Mouse (Mus musculus): ENCODE results near the gene Pdzd7.
A peak's percentile ranks its signal among the peaks of the same experiment; 100 is the strongest.

Gene Pdzd7

DNA sequence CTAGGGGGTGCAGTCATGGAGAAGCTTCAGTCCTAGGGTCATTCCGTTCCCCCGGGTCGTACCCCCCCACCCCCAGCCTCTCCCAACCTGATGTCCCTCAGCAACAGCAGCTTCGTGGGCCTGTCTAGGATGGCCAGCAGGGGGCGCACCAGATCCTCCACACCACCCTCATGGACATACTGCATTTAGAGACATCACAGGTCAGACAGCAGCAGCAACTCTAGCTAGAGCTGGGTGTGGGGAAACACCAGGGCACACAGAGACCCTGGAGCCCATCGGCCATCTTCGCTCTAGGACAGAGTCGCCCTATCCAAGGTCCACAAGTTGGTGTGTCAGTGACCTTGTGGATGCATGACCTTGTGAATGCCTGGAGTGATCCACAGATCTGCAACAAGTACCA, 15.4 kb downstream of the Pdzd7 start:
- DNase-seq = peak; percentile 84

DNA sequence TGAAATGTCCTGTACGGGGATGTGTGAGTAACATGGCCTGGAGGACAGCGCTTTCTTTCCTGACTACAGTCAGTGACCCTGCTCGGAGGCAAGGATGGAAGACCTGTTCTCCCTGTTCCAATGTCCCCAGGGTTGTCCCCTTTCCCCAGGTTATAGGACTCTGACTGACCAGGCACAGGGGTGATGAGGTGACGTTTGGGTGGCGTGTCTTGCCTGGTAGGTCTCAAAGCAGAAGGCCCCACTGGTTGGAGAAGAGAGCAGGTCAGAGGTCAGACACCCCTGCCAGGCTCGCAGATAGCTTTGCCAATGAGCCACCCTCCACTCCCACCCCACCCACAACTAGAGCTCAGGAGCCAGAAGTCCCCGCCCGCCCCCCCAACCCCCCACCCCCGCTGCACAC, 15.9 kb downstream of the Pdzd7 start:
- DNase-seq = no peak

DNA sequence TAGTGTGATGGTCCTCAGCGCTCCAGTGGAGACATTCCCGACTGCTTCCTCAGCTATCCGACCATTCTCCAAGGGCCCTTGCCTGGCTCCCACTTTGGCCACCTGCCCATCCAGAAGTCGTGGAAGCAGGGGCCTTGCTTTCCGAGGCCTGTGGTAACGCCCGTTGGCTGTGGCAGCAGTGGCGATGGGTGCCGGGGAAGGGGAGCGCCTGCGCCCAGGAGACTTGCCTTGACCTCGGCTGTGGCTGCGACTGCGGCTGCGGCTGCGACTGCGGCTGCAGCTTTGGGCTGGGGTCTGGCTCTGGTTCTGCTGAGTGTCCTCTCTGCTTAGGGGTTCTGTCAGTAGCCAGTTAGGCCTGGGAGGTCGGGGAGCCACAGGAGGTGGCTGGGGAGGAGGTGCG, 16.8 kb downstream of the Pdzd7 start:
- no peak for DNase-seq

DNA sequence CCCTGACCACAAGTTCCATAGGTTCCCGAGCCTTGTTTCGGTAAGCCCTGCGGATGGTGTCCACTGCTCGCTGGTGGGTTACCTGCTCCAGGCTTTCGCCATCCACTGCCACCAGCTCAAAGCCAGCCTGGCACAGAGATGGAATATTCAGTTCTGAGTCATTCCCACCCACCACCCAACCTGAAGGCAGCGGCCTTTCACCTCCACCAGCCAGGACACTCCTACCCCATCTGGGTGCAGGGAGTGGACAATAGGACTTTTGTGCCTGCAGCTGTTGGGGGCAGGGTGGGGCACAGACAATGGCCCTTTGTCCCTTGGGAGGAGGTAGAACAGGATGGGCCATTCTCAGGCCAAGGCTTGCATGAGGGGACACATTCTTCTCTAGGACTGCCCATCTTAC, 17.7 kb downstream of the Pdzd7 start:
- no peak for DNase-seq

DNA sequence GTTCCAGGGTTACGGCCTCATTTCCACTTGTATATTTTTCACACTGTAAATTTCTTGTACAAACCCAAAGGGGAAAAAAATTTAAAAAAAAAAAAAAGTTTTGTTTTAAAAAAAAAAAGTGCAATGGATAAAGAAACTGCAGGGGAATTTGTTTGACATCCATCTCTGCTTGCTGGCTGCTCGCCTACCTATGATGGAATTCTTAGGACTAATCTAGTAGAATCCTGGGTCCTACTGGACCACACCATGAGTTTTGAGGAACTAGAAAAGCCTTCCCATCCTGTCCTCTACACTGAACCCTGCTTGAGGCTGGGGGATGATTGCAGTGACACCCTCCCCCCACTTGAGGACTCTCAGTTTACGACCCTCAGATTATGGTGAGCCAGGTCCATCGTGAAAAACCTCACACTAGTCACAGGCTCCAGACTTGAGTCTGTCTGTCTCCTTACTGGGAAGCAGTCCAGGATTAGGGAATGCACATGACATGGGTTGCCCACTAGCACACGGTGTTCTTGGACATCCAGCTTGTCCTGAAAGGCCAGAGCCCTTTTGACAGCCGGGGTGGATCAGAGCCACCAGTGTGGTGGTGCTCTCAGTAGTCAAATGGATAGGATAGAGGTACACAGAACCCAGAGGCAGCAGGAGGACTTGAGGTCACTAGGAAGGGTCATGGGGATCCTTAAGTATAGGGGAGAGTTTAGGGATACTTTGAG, 18.4 kb downstream of the Pdzd7 start:
- no peak for DNase-seq

DNA sequence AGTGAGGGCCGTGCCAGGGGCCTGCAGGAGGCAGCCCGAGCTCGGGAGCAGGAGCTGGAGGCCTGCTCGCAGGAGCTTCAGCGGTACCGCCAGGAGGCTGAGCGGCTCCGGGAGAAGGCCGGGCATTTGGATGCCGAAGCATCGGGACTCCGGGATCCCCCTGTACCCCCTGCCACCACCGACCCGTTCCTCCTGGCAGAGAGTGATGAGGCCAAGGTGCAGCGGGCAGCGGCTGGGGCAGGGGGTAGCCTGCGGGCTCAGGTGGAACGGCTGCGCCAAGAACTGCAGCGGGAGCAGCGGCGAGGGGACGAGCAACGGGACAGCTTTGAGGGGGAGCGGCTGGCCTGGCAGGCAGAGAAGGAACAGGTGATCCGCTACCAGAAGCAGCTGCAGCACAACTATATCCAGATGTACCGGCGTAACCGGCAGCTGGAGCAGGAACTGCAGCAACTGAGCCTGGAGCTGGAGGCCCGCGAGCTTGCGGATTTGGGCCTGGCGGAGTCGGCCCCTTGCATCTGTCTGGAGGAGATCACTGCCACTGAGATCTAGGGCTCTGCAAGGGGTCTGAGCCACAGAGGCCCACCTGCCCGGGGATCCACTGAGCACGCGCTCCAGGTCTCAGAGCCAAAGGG, 19.5 kb downstream of the Pdzd7 start:
- no peak for DNase-seq

DNA sequence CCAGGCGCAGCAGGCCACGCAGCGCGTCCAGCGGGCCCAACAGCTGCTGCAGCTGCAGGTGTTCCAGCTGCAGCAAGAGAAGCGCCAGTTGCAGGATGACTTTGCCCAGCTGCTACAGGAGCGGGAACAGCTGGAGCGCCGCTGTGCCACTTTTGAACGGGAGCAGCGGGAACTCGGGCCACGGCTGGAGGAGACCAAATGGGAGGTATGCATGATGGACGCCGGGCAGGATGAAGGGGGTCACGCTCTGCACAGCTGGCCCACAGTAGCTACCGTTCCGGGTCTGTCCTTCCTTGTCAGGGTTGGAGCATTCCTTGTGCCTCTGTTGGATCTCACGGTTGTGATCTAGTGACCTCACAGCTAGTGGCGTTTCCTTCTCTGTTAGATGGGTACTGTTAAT, 20.7 kb downstream of the Pdzd7 start:
- DNase-seq = peak; percentile 8

DNA sequence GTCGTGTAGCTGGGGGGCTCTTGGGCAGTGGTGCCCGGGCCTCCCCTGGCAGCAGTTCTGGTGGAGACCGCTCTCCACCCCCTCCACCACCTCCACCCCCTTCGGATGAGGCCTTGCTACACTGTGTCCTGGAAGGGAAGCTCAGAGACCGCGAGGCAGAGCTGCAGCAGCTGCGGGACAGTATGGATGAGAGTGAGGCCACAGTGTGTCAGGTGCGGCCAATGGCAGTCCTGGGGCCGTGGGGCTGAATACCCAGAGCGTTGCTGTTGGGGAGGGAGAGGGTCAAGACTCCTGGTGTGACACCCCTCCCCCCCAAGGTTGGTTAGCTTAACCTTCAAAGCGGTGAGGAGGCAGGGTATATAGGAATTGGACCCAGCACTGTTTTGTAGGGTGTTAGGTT, 21.5 kb downstream of the Pdzd7 start:
- DNase-seq = no peak

DNA sequence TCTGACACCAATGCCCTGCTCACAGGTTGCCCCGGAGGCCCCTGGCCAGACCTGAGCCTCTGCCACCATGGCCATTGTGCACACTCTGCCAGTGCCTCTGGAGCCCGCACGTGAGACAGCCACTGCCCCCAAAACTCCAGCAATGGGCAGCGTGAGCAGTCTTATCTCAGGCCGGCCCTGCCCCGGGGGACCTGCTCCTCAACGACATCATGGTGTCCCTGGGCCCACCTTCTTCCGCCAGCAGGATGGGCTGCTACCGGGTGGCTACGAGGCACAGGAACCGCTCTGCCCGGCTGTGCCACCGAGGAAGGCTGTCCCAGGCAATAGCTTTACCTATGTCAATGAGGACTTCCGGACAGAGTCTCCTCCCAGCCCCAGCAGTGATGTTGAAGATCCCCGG, 24.2 kb downstream of the Pdzd7 start:
- no peak for DNase-seq

DNA sequence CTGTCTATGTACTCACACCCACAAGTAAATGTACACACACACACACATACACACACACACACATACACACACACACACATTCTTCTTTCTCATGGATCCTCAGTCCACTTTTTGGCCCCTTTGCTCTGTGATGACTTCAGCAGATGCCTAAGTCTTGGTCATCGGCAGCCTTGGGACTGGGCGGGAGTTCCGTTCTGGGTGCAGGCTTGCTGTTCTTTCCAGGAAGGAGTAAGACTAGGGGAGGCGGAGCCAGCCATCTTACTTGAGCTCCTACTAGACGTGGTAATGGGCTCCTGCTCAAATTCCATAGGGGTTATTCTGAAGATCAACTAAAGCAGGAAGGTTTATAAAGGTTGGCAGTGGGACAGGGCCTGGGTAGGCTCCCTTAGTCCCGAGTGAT, 25.2 kb downstream of the Pdzd7 start:
- no peak for DNase-seq

DNA sequence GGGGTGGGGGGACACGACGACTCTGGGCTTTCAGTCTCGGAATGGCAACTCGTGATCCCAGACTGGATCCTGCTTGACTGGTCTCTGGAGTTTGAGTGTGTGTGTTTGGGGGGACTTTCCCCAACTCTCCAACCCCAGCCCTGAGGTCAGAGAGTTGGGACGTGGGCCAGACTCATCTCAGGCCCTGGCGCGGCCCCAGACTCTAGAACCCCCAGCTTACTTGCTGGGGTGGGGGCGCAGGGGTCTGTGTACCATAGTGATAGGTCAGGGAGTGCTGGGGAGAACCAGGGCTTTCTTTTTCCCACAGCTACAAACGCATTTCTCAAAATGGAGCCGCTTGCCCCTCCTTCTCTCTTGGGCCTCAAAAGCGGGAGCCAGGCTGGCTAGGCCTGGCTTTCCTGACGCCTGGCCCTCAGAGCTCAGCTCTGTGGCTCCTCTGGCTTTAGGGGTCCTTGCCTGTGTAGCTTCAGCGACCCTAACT, 27.1 kb downstream of the Pdzd7 start:
- no peak for DNase-seq

DNA sequence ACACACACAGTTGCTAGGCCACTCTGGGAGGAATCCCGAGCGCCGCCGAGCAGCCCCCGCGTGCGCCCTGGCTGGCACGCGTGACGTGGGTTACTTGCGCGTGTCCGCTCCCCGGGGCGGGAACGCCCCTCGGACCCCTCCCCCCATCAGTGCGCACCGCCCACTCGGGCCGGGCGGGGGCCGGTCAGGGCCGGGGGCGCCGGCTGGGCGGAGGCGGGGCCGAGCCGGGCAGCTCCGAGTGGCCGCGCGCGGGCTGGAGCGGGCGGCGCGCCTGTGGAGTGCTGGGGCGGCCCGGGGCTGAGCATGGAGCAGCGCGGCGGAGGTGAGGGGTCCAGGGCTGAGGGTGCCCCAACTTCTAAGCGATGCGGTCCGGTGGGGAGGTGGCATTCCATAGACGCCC, 27.6 kb downstream of the Pdzd7 start:
- peak; percentile 59 for DNase-seq

DNA sequence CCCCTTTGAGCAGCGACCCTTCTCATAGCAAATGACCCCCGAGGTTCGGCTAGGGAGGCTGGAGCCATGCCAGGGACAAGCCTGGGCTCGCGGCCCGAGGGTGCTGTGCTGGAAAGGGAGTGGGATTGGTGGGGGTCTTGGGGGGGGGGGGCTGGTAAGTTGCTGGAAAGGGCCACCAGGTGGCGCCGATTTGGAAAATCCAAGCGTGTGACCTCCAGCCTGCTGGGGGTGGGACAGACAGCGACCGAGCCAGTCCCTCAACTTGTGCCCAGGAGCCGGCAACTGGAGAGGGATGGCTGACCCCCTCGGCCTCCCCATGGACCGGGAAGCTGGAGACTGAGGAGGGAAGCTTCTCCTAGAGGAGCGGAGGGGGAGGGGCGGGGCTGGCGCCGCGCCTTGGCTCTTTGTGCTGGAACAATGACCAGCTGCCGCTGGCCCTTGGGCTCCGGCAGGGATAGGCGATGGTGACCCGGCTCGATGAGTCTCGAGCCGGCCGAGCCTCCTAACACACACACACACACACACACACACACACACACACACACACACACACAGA, 28.2 kb downstream of the Pdzd7 start:
- DNase-seq = peak; percentile 66

DNA sequence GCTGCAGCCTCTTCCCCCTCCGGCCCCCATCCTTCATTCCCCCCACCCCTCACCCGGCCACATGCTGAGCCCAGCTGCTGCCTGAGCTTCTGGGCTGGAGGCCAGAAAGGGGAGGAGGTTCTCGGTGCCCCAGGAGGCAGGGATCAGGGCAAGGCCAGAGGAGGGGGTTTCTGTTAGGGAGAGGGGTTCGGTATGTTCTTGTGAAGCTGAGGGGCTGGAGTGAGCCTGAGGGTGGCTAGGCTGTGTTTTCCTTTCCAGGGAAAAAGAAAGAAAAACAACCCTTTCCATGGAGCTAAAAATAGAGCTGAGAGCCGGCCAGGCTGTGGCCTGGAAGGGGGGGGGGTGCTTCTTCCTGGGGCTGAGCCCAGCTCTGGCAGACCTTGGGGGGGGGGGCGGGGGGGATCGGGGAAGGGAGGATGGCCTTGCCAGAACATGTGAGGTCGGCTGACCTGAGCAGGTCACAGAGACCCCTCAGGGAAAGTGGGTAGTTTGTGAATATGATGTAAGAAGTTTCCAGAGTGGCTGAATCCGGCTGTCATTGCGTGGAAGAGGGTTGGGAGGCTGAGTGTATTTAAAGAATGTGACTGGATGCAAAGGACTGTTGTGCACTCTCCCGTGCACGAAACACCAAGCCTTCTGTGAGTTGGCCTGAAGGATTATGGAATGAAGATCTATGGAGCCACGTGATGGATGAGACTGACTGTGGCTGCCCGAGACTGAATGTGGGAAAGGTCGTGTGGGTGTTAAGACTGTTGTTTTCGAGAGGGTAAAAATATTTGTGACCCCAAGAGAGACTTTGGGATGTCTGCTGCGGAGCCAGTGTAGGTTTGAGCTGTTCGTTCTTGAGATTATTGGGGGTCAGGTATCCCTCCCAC, 28.9 kb downstream of the Pdzd7 start:
- no peak for DNase-seq

DNA sequence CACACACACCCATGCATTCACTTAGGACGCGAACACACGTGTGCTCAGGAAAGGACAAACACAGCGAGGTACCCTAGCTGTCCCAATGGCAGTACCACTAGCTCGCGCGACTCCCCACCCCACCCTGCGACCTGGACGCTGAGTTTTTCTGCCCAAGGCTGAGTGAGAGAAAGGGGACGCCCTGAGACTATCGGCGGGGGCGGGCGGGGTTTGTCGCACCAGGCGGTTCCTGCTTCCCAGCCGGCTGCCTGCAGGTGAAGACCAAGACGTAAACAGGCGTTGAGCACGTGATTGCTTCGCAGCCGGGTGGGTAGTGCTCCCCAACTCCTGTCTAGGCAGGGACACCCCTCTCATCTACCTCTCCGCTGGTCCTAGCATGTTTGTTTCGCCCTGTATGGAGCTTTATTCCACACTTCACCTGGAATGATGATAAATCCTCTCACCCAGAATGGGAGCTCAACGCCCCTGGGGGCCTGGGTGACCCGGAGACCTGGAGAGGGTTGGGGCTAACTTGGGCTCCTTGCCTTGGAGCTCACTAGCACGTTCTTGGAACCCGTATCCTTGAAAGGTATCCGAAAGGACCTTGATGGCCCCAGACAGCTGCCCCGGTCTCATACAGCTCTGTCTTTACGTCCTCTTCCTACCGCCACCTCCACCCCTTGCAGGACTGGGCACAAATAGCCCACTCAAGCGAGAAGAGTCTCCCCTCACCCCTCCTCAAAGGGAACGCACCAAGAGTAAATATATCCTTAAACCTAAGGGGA, 29.8 kb downstream of the Pdzd7 start:
- peak; percentile 85 for DNase-seq

DNA sequence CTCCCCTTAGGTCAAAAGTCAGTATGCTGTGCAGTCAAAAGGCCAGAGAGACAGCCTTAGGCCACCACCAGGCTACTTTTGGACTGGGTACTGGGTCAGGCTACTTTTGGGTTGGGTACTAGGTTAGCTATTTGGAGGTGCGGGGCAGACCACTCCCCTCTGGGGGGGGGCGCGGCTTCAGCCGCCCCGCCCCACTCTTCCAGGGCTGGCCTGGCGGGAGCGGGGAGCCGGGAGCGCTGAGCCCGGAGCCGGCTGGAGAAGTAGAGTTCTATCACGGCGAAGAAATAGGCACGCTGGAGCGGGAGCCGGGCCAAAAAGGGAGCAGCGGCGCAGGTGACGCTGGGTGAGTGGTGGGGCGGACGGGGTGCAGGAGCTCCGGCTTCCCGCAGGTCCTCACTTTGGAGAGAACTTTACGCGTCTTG, 30.5 kb downstream of the Pdzd7 start:
- peak; percentile 68 for DNase-seq

DNA sequence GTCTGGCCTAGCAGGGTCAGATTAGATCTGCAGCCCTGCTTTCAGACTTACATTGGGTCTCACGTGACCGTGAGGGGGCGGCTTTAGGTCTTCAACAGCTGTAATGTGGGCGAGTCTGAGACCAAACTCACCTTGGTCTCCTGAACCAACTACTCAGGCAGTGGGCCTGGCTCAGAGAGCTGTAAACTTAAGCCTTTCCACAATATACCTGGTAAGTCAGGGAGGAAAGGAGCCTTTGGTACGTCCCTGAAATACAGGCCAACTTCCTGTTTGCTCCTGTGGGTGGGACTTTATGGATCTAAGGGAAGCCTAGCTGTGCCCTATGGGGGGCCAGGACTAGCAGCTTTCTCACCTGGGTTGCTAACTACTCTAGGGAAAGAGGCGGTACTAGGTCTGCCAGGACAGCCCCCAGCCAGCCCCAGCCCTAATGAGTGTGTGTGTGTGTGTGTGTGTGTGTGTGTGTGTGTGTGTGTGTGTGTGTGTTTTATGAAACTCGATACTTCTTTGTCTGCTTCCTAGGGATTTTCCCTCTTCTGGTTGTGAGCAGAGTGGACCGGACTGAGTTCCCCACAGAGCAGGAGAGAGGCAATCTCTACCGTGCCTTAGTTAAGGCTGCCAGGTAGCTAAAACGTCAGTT, 31.1 kb downstream of the Pdzd7 start, which contains the start of gene Lzts2:
Gene Lzts2 (plus strand): TSS at position 80 of the 637 bp plus-strand sequence.
- peak; percentile 36 for DNase-seq

DNA sequence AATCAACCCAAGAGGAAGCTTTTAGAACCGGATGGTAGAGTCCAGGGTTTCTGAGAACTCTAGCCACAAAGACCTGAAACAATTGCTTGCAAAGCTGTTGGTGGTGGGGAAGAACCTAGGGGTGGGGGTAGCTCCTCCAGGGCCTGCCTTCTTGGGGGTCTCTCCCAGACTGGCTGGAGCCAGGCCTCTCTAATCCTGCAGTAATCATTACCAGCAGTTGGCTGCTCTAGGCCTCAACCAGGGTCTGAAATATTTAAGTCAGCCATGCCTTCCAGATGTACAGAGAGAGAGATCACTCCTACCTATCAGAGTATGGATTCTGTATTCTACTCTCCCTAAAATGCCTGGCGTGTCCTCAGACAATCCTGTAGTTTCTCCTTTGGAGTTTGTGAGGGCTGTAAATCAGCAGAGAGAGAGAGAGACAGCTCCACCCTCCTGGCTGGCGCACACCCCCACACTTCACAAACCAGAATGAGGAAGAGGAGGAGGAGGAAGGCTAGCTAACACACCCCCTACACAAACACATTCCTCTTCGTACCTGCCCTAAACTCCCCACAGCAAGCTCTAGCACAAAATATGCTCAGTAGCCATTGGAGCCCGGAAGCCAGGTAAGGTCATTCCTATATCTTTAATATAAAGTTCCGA, 31.8 kb downstream of the Pdzd7 start:
- DNase-seq = no peak

DNA sequence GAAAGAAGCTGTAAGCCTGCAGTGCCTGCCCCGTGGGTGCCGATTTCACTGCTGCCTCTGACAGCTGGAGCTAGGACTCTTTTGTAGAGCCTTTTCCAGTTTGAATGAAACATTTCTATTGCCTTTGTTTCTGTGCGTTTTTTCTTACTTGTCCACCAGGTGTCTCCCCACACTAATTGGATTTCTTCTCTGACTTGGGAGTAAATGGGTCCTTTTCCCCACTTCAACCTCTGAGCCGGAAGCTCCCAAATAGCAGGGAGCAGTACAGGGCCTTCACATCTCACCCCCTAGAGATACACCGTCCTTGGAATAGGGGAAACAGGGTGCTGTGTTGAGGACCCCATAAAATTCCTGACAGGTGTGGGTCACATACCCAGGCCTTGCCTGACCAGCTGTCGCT, 32.9 kb downstream of the Pdzd7 start:
- peak; percentile 11 for DNase-seq

DNA sequence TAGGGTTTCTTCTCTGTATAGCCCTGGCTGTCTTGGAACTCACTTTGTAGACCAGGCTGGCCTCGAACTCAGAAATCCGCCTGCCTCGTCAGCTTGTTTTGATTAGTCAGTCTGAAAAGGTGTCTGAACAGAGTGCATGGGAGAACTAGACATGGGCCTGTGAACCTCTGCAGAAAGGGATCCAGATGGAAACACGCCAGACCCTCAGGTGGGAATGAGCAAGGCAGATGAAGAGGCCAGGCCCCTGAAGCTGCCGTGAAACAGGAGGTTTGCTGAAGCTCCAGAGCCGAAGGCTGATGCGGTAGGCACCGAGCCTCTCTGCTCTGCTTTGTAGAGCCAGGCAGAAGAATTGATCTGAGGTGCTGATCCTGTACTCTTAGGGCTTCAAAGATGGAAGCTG, 33.3 kb downstream of the Pdzd7 start:
- peak; percentile 7 for DNase-seq

DNA sequence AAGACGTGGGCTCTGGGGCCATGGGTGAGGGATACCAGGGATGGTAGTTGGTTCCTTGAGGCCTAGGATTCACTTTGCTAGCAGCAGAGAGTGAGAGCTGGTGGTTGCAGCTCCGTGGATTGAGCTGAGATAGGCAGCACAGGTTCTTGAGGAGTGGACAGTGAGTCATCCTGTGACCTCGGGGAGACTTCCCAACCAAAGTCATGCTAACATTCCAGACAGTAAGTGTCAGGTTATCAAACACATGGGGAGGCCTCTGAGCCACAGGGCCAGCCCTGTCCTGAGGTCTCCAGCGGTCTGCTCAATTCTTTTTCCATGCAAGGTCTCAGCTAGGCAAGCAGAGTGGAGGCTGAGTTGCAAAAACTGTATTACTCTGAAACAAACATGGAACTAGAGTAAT, 34.9 kb downstream of the Pdzd7 start:
- DNase-seq = no peak

Data from thymus, postnatal 4 days (tissue).